ENCODE assay signal across 8 mouse cellular contexts in genomic region chr15:91191412-91192222, GRCm38 (mm10). TPM values are rescaled to one million over a fixed set of nuclear protein-coding genes. Genes with fewer than 3 reads are reported as not detected.
DNase-seq lines count a peak whose midpoint lies in the region; ATAC-seq and TF ChIP-seq lines count a peak whose summit lies in the region.

Abcd2 (minus strand) TSS chr15:91191799.

- no peaks in the 10 kb centered on the region for H3K9me3 ChIP-seq in ES-Bruce4 (replicated peaks; ENCODE audit: control insufficient read depth, insufficient read depth, low read length, poor library complexity, severe bottlenecking)
- no peaks in the 10 kb centered on the region for H3K9me3 ChIP-seq in forebrain, embryonic 10.5 days
- no peaks in the 10 kb centered on the region for H3K9me3 ChIP-seq in heart, embryonic 13.5 days
- H3K9me3 ChIP-seq in kidney, postnatal 0 days (replicated peaks; ENCODE audit: low read length), result no peaks in the 10 kb centered on the region
- H3K9me3 ChIP-seq in stomach, embryonic 16.5 days (replicated peaks; ENCODE audit: control insufficient read depth, low read length), result no peaks in the 10 kb centered on the region

- DNase-seq in c-Kit-positive CD71-positive TER-119-negative erythroid progenitor cells, embryonic 14.5 days (ENCODE audit: low read depth), result peak; percentile 25
- DNase-seq in forebrain, embryonic 10.5 days (ENCODE audit: extremely low spot score, low spot score), result peak; percentile 87
- peak; percentile 94 for DNase-seq in kidney, postnatal 0 days (ENCODE audit: low spot score)
- peak; percentile 93 for DNase-seq in liver, adult 2 months (ENCODE audit: extremely low read depth, low read depth, low spot score)
- DNase-seq in monocyte, adult 2 months (ENCODE audit: low read depth in 1 of 2, low spot score in 2 of 2), result peak; percentile 26 to 31

- 0 out of 2 replicates have a peak within 1 kb of the TSS, but pooled peaks have one; percentile 40 for H3K9ac ChIP-seq in ES-Bruce4 (ENCODE audit: low read depth, poor library complexity, severe bottlenecking)
- peak within 1 kb of the TSS; percentile 76 for H3K9ac ChIP-seq in heart, embryonic 13.5 days
- peak within 1 kb of the TSS; percentile 46; the same call in 1 of the 2 replicates for H3K9ac ChIP-seq in kidney, postnatal 0 days (ENCODE audit: low read depth, low read length)
- peak within 1 kb of the TSS; percentile 66 for H3K9ac ChIP-seq in liver, adult 2 months (ENCODE audit: low read depth, low read length)
- H3K9ac ChIP-seq in stomach, embryonic 16.5 days (ENCODE audit: low read length), result peak within 1 kb of the TSS; percentile 54

- under 1% methylated on average over 22 of the region's 22 CpGs for WGBS in forebrain, embryonic 10.5 days
- WGBS in heart, embryonic 13.5 days, result under 1% methylated on average over 22 of the region's 22 CpGs
- under 1% methylated on average over 22 of the region's 22 CpGs for WGBS in kidney, postnatal 0 days
- under 1% methylated on average over 22 of the region's 22 CpGs for WGBS in liver, adult 2 months
- WGBS in stomach, embryonic 16.5 days, result under 1% methylated on average over 22 of the region's 22 CpGs

- H3K79me2 ChIP-seq in liver, adult 2 months (ENCODE audit: control insufficient read depth, insufficient read depth, low read length), result no peaks in the 10 kb centered on the region

- no peak within 1 kb of the TSS for H3K27ac ChIP-seq in ES-Bruce4 (ENCODE audit: insufficient read depth, low read length)
- H3K27ac ChIP-seq in forebrain, embryonic 10.5 days, result peak within 1 kb of the TSS; percentile 89
- H3K27ac ChIP-seq in heart, embryonic 13.5 days (replicated peaks), result peak within 1 kb of the TSS; percentile 68
- peak within 1 kb of the TSS; percentile 85 for H3K27ac ChIP-seq in kidney, postnatal 0 days
- peak within 1 kb of the TSS; percentile 76 for H3K27ac ChIP-seq in liver, adult 2 months (replicated peaks; ENCODE audit: insufficient read depth, low read depth, low read length)
- H3K27ac ChIP-seq in stomach, embryonic 16.5 days (ENCODE audit: low read length), result peak within 1 kb of the TSS; percentile 83

- peak within 1 kb of the TSS; percentile 27; the same call in 1 of the 2 replicates for H3K4me3 ChIP-seq in ES-Bruce4 (ENCODE audit: low read depth, low read length)
- H3K4me3 ChIP-seq in forebrain, embryonic 10.5 days, result peak within 1 kb of the TSS; percentile 59
- peak within 1 kb of the TSS; percentile 57 for H3K4me3 ChIP-seq in heart, embryonic 13.5 days
- peak within 1 kb of the TSS; percentile 39 for H3K4me3 ChIP-seq in kidney, postnatal 0 days (replicated peaks; ENCODE audit: low read depth, low read length)
- H3K4me3 ChIP-seq in liver, adult 2 months (ENCODE audit: insufficient read depth, low read depth, low read length), result peak within 1 kb of the TSS; percentile 66
- peak within 1 kb of the TSS; percentile 47 for H3K4me3 ChIP-seq in stomach, embryonic 16.5 days (replicated peaks; ENCODE audit: low read length)

- no peak for TF ChIP-seq CTCF in ES-Bruce4 (IDR thresholded peaks at IDR 0.05; ENCODE audit: low read depth, low read length)
- no peak for TF ChIP-seq CTCF in kidney, postnatal 0 days (IDR thresholded peaks at IDR 0.05; ENCODE audit: low read depth)
- no peak for TF ChIP-seq CTCF in liver, adult 2 months (IDR thresholded peaks at IDR 0.05; ENCODE audit: low read depth, low read length)

- H3K27me3 ChIP-seq in ES-Bruce4 (ENCODE audit: control insufficient read depth, insufficient read depth, low read length, poor library complexity, severe bottlenecking), result no peaks in the 10 kb centered on the region
- H3K27me3 ChIP-seq in forebrain, embryonic 10.5 days (ENCODE audit: poor library complexity, severe bottlenecking), result no peaks in the 10 kb centered on the region
- H3K27me3 ChIP-seq in heart, embryonic 13.5 days (replicated peaks), result no peaks in the 10 kb centered on the region; the same call in 1 of the 2 replicates
- H3K27me3 ChIP-seq in kidney, postnatal 0 days (ENCODE audit: insufficient read depth, low read length), result no peaks in the 10 kb centered on the region
- H3K27me3 ChIP-seq in liver, adult 2 months (ENCODE audit: control insufficient read depth, insufficient read depth, low read length), result no peaks in the 10 kb centered on the region
- H3K27me3 ChIP-seq in stomach, embryonic 16.5 days (ENCODE audit: control insufficient read depth, insufficient read depth, low read length), result no peaks in the 10 kb centered on the region

- no peak for TF ChIP-seq EP300 in ES-Bruce4 (IDR thresholded peaks at IDR 0.05; ENCODE audit: insufficient read depth, low read depth, low read length)

- peak within 1 kb of the TSS; percentile 76 for H3K4me2 ChIP-seq in heart, embryonic 13.5 days
- H3K4me2 ChIP-seq in kidney, postnatal 0 days (ENCODE audit: low read length), result peak within 1 kb of the TSS; percentile 74
- peak within 1 kb of the TSS; percentile 58 for H3K4me2 ChIP-seq in stomach, embryonic 16.5 days (ENCODE audit: low read depth, low read length)

- H3K36me3 ChIP-seq in ES-Bruce4 (ENCODE audit: control insufficient read depth, insufficient read depth, low read length, poor library complexity, severe bottlenecking), result no peaks in the 10 kb centered on the region
- 0 out of 2 replicates have a peak, but pooled peaks cover 2% of the 10 kb centered on the region for H3K36me3 ChIP-seq in forebrain, embryonic 10.5 days (replicated peaks)
- H3K36me3 ChIP-seq in heart, embryonic 13.5 days, result no peaks in the 10 kb centered on the region
- H3K36me3 ChIP-seq in kidney, postnatal 0 days (ENCODE audit: insufficient read depth, low read length), result no peaks in the 10 kb centered on the region
- H3K36me3 ChIP-seq in liver, adult 2 months (ENCODE audit: control insufficient read depth, insufficient read depth, low read length), result no peaks in the 10 kb centered on the region
- H3K36me3 ChIP-seq in stomach, embryonic 16.5 days (ENCODE audit: control insufficient read depth, insufficient read depth, low read length), result no peaks in the 10 kb centered on the region

- no peak for TF ChIP-seq POLR2A in ES-Bruce4 (IDR thresholded peaks at IDR 0.05; ENCODE audit: insufficient read depth, low read length)
- TF ChIP-seq POLR2A in liver, adult 2 months (IDR thresholded peaks at IDR 0.05; ENCODE audit: extremely low read depth, insufficient read depth, low read length), result no peak

- ATAC-seq in heart, embryonic 13.5 days (ENCODE audit: extremely low read depth, insufficient number of reproducible peaks, low FRiP score, low TSS enrichment), result no peak; the same call in 1 of the 2 replicates
- ATAC-seq in kidney, postnatal 0 days (replicated peaks; ENCODE audit: low FRiP score, low read depth), result peak; percentile 92
- peak; percentile 93 for ATAC-seq in stomach, embryonic 16.5 days (ENCODE audit: insufficient read depth, low FRiP score)

- no peaks in the 10 kb centered on the region for H3K4me1 ChIP-seq in ES-Bruce4 (ENCODE audit: control insufficient read depth, insufficient read depth, low read length)
- H3K4me1 ChIP-seq in forebrain, embryonic 10.5 days, result peaks cover 49% of the 10 kb centered on the region
- H3K4me1 ChIP-seq in heart, embryonic 13.5 days, result peaks cover 10% of the 10 kb centered on the region
- H3K4me1 ChIP-seq in kidney, postnatal 0 days (replicated peaks; ENCODE audit: insufficient read depth, low read length), result no peaks in the 10 kb centered on the region
- H3K4me1 ChIP-seq in liver, adult 2 months (ENCODE audit: control insufficient read depth, insufficient read depth, low read length), result peaks cover 10% of the 10 kb centered on the region
- H3K4me1 ChIP-seq in stomach, embryonic 16.5 days (ENCODE audit: control insufficient read depth, insufficient read depth, low read length), result peaks cover 4% of the 10 kb centered on the region; the same call in 1 of the 2 replicates

RNA-seq across cellular contexts. Expression of gene Abcd2, which starts in this region (rescaled TPM):
- polyA plus RNA-seq in ES-Bruce4 (2011; ENCODE audit: insufficient read depth, insufficient read length, low read depth, missing spikeins), result not detected in 2 replicates
- polyA plus RNA-seq in forebrain, embryonic 10.5 days (2016; fragmentation: Nextera tagmentation; extraction: Ambion mirVana), result 16.0 and 16.3 TPM in 2 replicates
- 1.0 and 1.7 TPM in 2 replicates for polyA plus RNA-seq in heart, embryonic 13.5 days (2015; fragmentation: Nextera tagmentation; extraction: Ambion mirVana)
- polyA plus RNA-seq in kidney, postnatal 0 days (2015; fragmentation: Nextera tagmentation; extraction: Ambion mirVana), result 2.1 and 2.5 TPM in 2 replicates
- 42.0 and 54.2 TPM in 2 replicates for total RNA-seq in liver, adult 2 months (2014; rRNA removed)
- polyA plus RNA-seq in liver, adult 2 months (2012; rRNA removed), result 5.6 and 7.0 TPM in 2 replicates
- polyA plus RNA-seq in stomach, embryonic 16.5 days (2015; fragmentation: Nextera tagmentation; extraction: Ambion mirVana), result 1.7 and 2.9 TPM in 2 replicates

Comparison
In these comparisons a context has a peak if more than half of its experiments do, and no peak if none do; other contexts are left out.
1. DNase-seq: peak in every context shown above with its lines; median percentile 94 in kidney, postnatal 0 days; 93 in liver, adult 2 months; 87 in forebrain, embryonic 10.5 days; 28 in monocyte, adult 2 months; 25 in c-Kit-positive CD71-positive TER-119-negative erythroid progenitor cells, embryonic 14.5 days.